Mouse (Mus musculus): Measurements from ENCODE around the gene Osbpl3.

- TF ChIP-seq CTCF (IDR thresholded peaks at IDR 0.05; ENCODE audit: extremely low read depth, insufficient read depth, low read length) = no peak
- TF ChIP-seq POLR2A (IDR thresholded peaks at IDR 0.05; ENCODE audit: extremely low read depth, insufficient read depth, low read length) = no peak
Observed at GRCm38 (mm10) chr6:50368502-50369292, 87.3 kb downstream of the Osbpl3 start.

All from cortical plate, adult 2 months (tissue).